Mouse (Mus musculus) heart, postnatal 0 days (tissue): ENCODE measurements at regions not wholly inside any gene's neighbourhood (a gene's known extent, or its start where the extent isn't known, plus 50 kb on each side); places are given as distances from the start of the nearest gene placed in this dataset.

ENCODE experiments used
- ATAC-seq: fragments of 200-750 bp; cut with Nextera tagmentation; 2 replicates; pipeline ENCODE4 v1.8.0; 2017; ENCODE audit warnings: low read depth, moderate number of reproducible peaks, moderate library complexity; ENCODE audit not compliant: insufficient read depth
- DNase-seq: peaks from one replicate; pipeline ENCODE4 v3.0.0-alpha.2; 2016; ENCODE audit warnings: low spot score
- H3K27ac ChIP-seq: fragments of 300-500 bp; sonication (generic); 2 replicates; pipeline ENCODE4 v1.5.1; 2014; ENCODE audit warnings: low read depth, mild to moderate bottlenecking
- H3K27me3 ChIP-seq: fragments of 300-500 bp; sonication (generic); 2 replicates; pipeline ENCODE4 v1.6.1; 2014; ENCODE audit warnings: low read length, mixed read lengths; ENCODE audit not compliant: control insufficient read depth, insufficient read depth
- H3K36me3 ChIP-seq: fragments of 300-500 bp; sonication (generic); replicated peaks from 2 replicates; pipeline ENCODE4 v1.6.1; 2014; ENCODE audit warnings: low read length, mixed read lengths; ENCODE audit not compliant: control insufficient read depth, insufficient read depth
- H3K4me1 ChIP-seq: fragments of 300-500 bp; sonication (generic); 2 replicates; pipeline ENCODE4 v1.6.1; 2014; ENCODE audit warnings: antibody characterized with exemption; ENCODE audit not compliant: control insufficient read depth, insufficient read depth
- H3K4me2 ChIP-seq: fragments of 300-500 bp; sonication (generic); 2 replicates; pipeline ENCODE4 v1.6.1; 2014; ENCODE audit warnings: low read depth, mild to moderate bottlenecking, low read length, moderate library complexity
- H3K4me3 ChIP-seq: fragments of 300-500 bp; sonication (generic); 2 replicates; pipeline ENCODE4 v1.5.1; 2014; ENCODE audit warnings: low read depth, low read length
- H3K9ac ChIP-seq: fragments of 300-500 bp; sonication (generic); replicated peaks from 2 replicates; pipeline ENCODE4 v1.6.1; 2014; ENCODE audit warnings: low read depth, low read length, mixed read lengths
- H3K9me3 ChIP-seq: fragments of 300-500 bp; sonication (generic); replicated peaks from 2 replicates; pipeline ENCODE4 v1.6.1; 2016; ENCODE audit warnings: low read length; ENCODE audit not compliant: control insufficient read depth
- CTCF ChIP-seq: IDR thresholded peaks from 2 replicates; pipeline ENCODE4 v1.5.1; 2016; ENCODE audit warnings: antibody characterized with exemption, control low read depth, low read depth
- EP300 ChIP-seq: IDR thresholded peaks from 2 replicates; pipeline ENCODE4 v1.6.1; 2016; ENCODE audit warnings: antibody characterized with exemption, low read depth
- WGBS: fragments of 180-500 bp; shearing (Covaris S2); extraction: QIAGEN DNeasy Blood & Tissue Kit; methylation state at CpG from one replicate; pipeline ENCODE4 v1.1.7; 2014; 5-methylcytosine and 5-hydroxymethylcytosine counted together

DNA sequence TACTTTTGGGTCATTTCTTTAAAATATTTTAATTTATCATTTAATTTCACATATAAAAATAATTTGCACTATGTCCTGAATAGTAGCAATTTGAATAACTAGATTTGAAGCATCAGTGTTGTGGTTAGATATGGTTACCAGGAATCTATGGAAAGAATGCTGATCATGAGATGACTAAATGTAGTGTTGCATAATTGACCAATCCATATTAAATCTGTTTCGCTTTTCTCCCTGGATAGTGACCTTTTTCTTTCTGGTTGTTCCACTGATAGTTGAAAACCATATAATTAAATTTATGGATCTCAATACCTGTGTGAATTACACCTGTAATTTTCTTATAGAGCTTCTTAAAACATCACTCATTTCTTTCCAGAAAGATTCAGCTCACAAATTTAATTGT, 1003.7 kb downstream of the Slc22a22 start:
- Histone ChIP-seq H3K4me2 (no peak overlapping the region), H3K9me3 (no peaks in the 10 kb centered on the region), H3K36me3 (no peaks in the 10 kb centered on the region), H3K9ac (no peak overlapping the region), H3K27me3 (no peaks in the 10 kb centered on the region), H3K4me1 (no peaks in the 10 kb centered on the region), H3K27ac (no peak overlapping the region), H3K4me3 (no peak overlapping the region)
- TF ChIP-seq EP300 (no peak), CTCF (no peak)
- DNase-seq (no peak), ATAC-seq (no peak)
- 77% methylated on average over 1 of the region's 1 CpGs for WGBS

DNA sequence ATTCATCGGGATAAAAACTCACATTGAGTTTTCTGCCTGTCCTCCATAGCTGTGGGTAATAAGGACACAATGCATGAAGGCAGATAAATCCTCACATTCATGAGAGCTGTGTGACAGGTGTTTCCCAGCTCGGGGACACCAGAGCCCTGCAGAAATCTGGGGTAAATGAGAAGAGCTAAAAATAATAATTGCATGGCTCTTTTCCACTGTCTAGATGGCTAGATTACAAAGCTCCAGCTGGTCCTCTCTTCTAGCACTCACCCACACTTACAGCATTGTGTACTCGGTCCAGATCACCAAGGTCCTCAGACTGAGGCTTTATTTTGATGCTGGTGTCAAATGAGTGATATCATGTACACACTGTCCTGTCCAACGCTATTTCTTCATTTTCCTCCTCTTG, 1025.5 kb downstream of the Slc22a22 start:
- H3K27me3 ChIP-seq = no peaks in the 10 kb centered on the region
- no peaks in the 10 kb centered on the region for H3K9me3 ChIP-seq
- no peak overlapping the region for H3K4me3 ChIP-seq
- no peak for DNase-seq
- WGBS = 54% methylated on average over 4 of the region's 4 CpGs
- ATAC-seq = no peak
- no peak overlapping the region for H3K9ac ChIP-seq
- H3K4me1 ChIP-seq = no peaks in the 10 kb centered on the region
- no peak for TF ChIP-seq CTCF
- H3K27ac ChIP-seq = no peak overlapping the region
- H3K36me3 ChIP-seq = no peaks in the 10 kb centered on the region
- H3K4me2 ChIP-seq = no peak overlapping the region

DNA sequence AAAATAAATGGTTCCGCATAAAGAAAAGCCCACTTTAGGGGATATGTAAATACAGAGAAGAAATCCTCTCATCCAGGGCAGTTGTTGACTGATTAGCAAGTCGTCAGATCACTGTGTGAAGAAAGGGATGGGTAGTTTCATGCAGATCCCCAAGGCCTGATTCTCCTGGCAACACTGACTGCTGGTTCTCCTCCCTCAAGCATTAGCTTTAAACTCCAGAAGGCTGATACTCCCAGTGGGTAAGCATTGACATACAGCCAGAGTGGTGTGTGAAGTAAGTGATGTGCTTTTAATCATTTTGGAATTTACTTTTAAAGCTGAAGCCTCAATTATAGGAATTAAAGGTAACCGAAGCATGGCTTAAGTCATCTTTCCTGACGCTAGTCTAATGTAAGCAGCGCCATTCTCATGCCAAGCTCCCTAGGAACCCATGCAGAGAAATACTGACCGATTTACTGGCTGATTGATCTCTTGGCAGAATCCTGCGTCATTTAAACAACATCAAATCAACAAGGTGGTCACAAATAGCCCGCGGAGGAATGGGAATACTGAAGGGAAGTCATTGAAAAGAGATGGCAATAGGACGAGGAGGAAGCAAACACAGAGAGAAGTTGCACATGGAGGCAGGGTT, 1029.3 kb downstream of the Slc22a22 start:
- TF ChIP-seq EP300 (no peak), CTCF (no peak)
- 70% methylated on average over 10 of the region's 10 CpGs for WGBS
- Histone ChIP-seq H3K27ac (no peak overlapping the region), H3K4me3 (no peak overlapping the region), H3K27me3 (no peaks in the 10 kb centered on the region), H3K9me3 (no peaks in the 10 kb centered on the region), H3K4me1 (no peaks in the 10 kb centered on the region), H3K4me2 (no peak overlapping the region), H3K9ac (no peak overlapping the region), H3K36me3 (no peaks in the 10 kb centered on the region)
- ATAC-seq = no peak
- no peak for DNase-seq

DNA sequence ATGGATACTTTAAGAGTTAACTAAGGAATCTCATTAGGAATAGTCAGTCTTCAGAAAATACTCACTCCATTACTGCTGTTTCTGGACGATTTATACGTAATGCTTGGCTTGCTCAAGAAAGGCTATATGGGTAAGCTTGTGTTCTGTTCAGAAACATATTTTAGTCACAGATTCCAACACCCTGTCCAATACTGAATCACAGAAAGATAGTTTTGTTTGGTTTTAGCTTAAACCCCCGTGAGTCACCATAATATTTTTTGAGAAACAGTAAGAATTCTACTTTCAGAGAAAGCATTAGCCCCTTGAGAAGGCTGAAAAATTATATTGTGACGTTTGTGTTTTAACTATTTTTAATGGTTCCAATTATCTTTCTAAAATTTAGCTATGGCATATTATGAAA, 1037.3 kb downstream of the Slc22a22 start:
- no peak for TF ChIP-seq CTCF
- TF ChIP-seq EP300 = no peak
- H3K4me2 ChIP-seq = no peak overlapping the region
- H3K9ac ChIP-seq = no peak overlapping the region
- DNase-seq = no peak
- H3K4me1 ChIP-seq = no peaks in the 10 kb centered on the region
- H3K4me3 ChIP-seq = no peak overlapping the region
- no peaks in the 10 kb centered on the region for H3K9me3 ChIP-seq
- H3K27me3 ChIP-seq = no peaks in the 10 kb centered on the region
- 68% methylated on average over 4 of the region's 4 CpGs for WGBS
- H3K27ac ChIP-seq = no peak overlapping the region
- no peaks in the 10 kb centered on the region for H3K36me3 ChIP-seq
- ATAC-seq = no peak

DNA sequence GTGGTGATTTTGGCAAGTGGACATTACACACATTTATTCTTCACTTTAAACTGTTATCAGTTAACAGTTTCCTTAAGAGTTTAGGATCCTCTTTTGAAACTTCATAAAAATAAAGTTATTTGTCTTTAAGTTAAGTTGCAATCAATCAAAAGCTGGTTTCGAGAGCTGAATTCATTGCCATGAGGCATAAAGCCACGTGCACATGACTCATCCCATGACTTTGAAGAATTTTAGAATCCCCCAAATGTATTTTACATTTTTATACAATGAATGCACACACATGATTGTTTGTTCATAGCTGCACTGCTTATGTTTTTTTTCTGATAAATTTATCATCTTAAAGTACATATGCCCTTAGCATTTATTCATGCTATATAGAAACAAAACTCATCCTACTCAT, 1039.1 kb downstream of the Slc22a22 start:
- TF ChIP-seq EP300 = no peak
- TF ChIP-seq CTCF = no peak
- Histone ChIP-seq H3K9me3 (no peaks in the 10 kb centered on the region), H3K9ac (no peak overlapping the region), H3K36me3 (no peaks in the 10 kb centered on the region), H3K27ac (no peak overlapping the region), H3K4me2 (no peak overlapping the region), H3K27me3 (no peaks in the 10 kb centered on the region), H3K4me1 (no peaks in the 10 kb centered on the region), H3K4me3 (no peak overlapping the region)
- DNase-seq (no peak), ATAC-seq (no peak)
- 64% methylated on average over 2 of the region's 2 CpGs for WGBS

DNA sequence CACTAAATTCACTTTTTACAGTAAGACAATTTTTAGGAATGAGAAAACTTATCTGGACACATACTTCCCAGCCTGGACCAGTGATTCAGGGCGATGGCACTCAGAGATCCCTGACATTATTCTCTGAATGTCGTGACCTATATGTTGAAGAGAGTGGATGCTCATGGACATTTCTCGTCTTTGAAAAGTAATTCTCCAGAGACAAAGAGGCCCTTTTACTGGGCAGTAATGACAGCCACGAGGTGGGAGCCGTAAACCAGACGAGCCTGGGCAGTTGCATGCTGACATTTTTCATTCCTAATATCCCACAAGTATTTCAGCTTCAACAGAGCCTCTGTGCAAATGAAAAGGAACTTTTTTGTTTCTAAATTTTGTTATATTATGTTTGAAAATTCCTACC, 1041.3 kb downstream of the Slc22a22 start:
- DNase-seq (no peak), ATAC-seq (no peak)
- Histone ChIP-seq H3K4me3 (no peak overlapping the region), H3K27me3 (no peaks in the 10 kb centered on the region), H3K36me3 (no peaks in the 10 kb centered on the region), H3K4me1 (no peaks in the 10 kb centered on the region), H3K4me2 (no peak overlapping the region), H3K9ac (no peak overlapping the region), H3K27ac (no peak overlapping the region), H3K9me3 (no peaks in the 10 kb centered on the region)
- 59% methylated on average over 6 of the region's 6 CpGs for WGBS
- no peak for TF ChIP-seq CTCF
- TF ChIP-seq EP300 = no peak
